Mouse (Mus musculus) lung, postnatal 0 days (tissue): ENCODE measurements around the gene Gpr143. TPM values are rescaled to one million over a fixed set of nuclear protein-coding genes. Genes with fewer than 3 reads are reported as not detected.
A peak's percentile ranks its signal among the peaks of the same experiment; 100 is the strongest.
"Not testable (repeated sequence)": the region's sequence is repeated elsewhere in the genome, so short reads cannot be mapped to it uniquely, and the experiment has no call there.

Source experiments
- ATAC-seq: fragments of 200-750 bp; cut with Nextera tagmentation; 2 replicates; pipeline ENCODE4 v1.8.0; 2017; ENCODE audit warnings: moderate library complexity
- DNase-seq: peaks from one replicate; pipeline ENCODE4 v3.0.0-alpha.2; 2016; ENCODE audit warnings: low spot score
- H3K27ac ChIP-seq: fragments of 300-500 bp; sonication (generic); 2 replicates; pipeline ENCODE4 v1.5.1; 2014; ENCODE audit warnings: antibody characterized with exemption, mild to moderate bottlenecking, low read length, mixed read lengths
- H3K27me3 ChIP-seq: fragments of 300-500 bp; sonication (generic); replicated peaks from 2 replicates; pipeline ENCODE4 v1.6.1; 2014; ENCODE audit warnings: low read length, mixed read lengths; ENCODE audit not compliant: insufficient read depth
- H3K36me3 ChIP-seq: fragments of 300-500 bp; sonication (generic); 2 replicates; pipeline ENCODE4 v1.6.1; 2014; ENCODE audit warnings: low read length, mixed read lengths; ENCODE audit not compliant: insufficient read depth
- H3K4me1 ChIP-seq: fragments of 300-500 bp; sonication (generic); 2 replicates; pipeline ENCODE4 v1.6.1; 2014; ENCODE audit warnings: antibody characterized with exemption, low read depth, low read length, mixed read lengths; ENCODE audit not compliant: insufficient read depth
- H3K4me2 ChIP-seq: fragments of 300-500 bp; sonication (generic); replicated peaks from 2 replicates; pipeline ENCODE4 v1.6.1; 2014; ENCODE audit warnings: low read depth, mild to moderate bottlenecking, low read length, moderate library complexity, mixed read lengths
- H3K4me3 ChIP-seq: fragments of 300-500 bp; sonication (generic); 2 replicates; pipeline ENCODE4 v1.5.1; 2014; ENCODE audit warnings: low read depth, low read length
- H3K9ac ChIP-seq: fragments of 300-500 bp; sonication (generic); replicated peaks from 2 replicates; pipeline ENCODE4 v1.6.1; 2014; ENCODE audit warnings: low read depth, mild to moderate bottlenecking
- H3K9me3 ChIP-seq: fragments of 300-500 bp; sonication (generic); 2 replicates; pipeline ENCODE4 v1.6.1; 2016; ENCODE audit warnings: low read length, mixed read lengths
- CTCF ChIP-seq: IDR thresholded peaks from 2 replicates; pipeline ENCODE4 v1.5.1; 2016; ENCODE audit warnings: antibody characterized with exemption, mild to moderate bottlenecking
- EP300 ChIP-seq: IDR thresholded peaks from 2 replicates; pipeline ENCODE4 v1.6.1; 2016; ENCODE audit warnings: antibody characterized with exemption, mild to moderate bottlenecking, control low read depth
- WGBS: fragments of 180-500 bp; shearing (Covaris S2); extraction: QIAGEN DNeasy Blood & Tissue Kit; methylation state at CpG from one replicate; pipeline ENCODE4 v1.1.7; 2014; 5-methylcytosine and 5-hydroxymethylcytosine counted together
- polyA plus RNA-seq: library from polyadenylated mRNA; unstranded; fragments of >200 nt; fragmentation: Nextera tagmentation; extraction: Ambion mirVana; gene quantifications from 2 replicates; pipeline ENCODE4 v1.2.1, GENCODE M21; 2015

Gpr143 gene
- polyA plus RNA-seq, 1 experiment from 2014 or later = 0.12 TPM

DNA sequence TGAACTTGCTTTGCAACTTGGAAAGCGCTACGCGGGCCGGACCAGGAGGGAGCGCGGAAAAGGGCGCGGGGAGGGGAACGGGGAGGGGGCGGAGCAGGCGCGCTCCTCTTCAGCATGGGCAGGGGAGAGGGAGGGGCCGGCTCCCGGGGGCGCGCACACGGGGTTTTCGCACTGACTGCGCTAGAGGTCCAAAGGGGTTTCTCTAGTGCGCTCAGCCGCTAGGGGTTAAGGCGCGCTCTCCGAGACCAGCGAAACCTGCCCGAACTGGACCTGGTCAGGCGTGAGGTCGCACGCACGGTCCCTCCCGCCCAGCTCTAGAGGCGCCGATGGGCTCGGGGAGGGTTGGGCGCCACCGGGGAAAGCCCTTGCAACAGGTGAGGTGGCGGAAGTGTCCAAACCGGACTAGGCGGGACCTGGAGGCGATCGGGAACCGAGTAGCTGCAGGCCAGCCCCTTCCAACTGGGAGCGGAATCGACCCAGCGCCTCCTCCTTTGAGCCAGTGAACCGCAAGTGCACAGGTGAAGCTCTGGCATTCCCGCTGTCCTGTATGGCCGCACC is 12.0 kb upstream of the Gpr143 start:
- peak; percentile 81 for DNase-seq
- ATAC-seq = peak; percentile 91
- TF ChIP-seq EP300 (no peak), CTCF (peak; percentile 40)
- Histone ChIP-seq H3K4me3 (peak overlapping the region; percentile 61), H3K4me2 (peak overlapping the region; percentile 54), H3K4me1 (no peaks in the 10 kb centered on the region), H3K9me3 (no peaks in the 10 kb centered on the region), H3K36me3 (no peaks in the 10 kb centered on the region), H3K9ac (peak overlapping the region; percentile 64), H3K27me3 (no peaks in the 10 kb centered on the region), H3K27ac (peak overlapping the region; percentile 86)
- 10% methylated on average over 30 of the region's 48 CpGs for WGBS

DNA sequence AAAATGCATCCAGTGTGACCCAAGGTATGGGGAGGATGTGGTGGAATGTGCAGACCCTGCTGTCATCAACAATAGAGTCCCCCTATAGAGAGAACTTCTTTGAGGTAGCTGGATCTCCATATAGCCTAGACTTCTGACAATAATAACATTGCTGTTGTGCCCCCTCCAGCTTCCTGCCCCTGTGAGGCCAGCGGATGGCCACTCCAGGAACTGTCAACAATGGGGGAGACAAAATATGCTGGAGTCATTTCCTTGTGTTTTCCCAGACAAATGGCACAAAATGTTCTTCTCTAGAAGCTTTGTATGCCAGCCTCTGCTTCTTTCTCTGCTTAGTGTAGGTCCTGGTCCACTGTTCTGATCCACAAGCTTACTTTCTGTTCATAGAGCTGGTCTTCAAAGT is 6.4 kb downstream of the Gpr143 start:
- DNase-seq (peak; percentile 7), ATAC-seq (peak; percentile 52)
- Histone ChIP-seq H3K9me3 (no peaks in the 10 kb centered on the region), H3K27ac (0 out of 2 replicates have a peak overlapping the region, but pooled peaks have one; percentile 43), H3K36me3 (no peaks in the 10 kb centered on the region), H3K4me1 (no peaks in the 10 kb centered on the region), H3K4me2 (no peak overlapping the region), H3K27me3 (no peaks in the 10 kb centered on the region), H3K9ac (no peak overlapping the region), H3K4me3 (no peak overlapping the region)
- 47% methylated on average over 1 of the region's 1 CpGs for WGBS
- TF ChIP-seq EP300 (peak; percentile 57), CTCF (no peak)

DNA sequence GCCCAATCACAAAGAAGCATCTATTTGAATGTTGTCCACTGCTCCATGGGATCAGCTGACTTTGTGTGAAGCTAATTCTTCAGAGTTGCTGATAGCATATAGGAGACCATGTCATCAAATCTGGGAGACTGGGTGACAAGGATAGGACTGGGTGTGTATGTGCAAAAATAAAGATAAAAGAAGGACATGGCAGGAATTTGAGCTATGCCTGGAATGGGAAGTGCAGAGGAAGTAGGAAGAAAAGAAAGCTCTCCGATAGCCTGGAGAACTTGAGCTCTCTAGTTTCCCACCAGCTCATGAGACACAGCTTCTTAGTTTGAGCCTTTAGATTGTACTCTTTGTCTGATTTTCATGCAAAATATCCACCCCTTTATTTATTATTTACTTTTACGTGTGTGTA is 6.9 kb downstream of the Gpr143 start:
- Histone ChIP-seq H3K27ac (peak overlapping the region; percentile 43; the same call in 1 of the 2 replicates), H3K4me3 (no peak overlapping the region), H3K9ac (no peak overlapping the region), H3K4me2 (no peak overlapping the region), H3K36me3 (no peaks in the 10 kb centered on the region), H3K27me3 (no peaks in the 10 kb centered on the region), H3K4me1 (no peaks in the 10 kb centered on the region), H3K9me3 (no peaks in the 10 kb centered on the region)
- DNase-seq (no peak), ATAC-seq (no peak)
- WGBS = 51% methylated on average over 2 of the region's 2 CpGs
- TF ChIP-seq CTCF (no peak), EP300 (no peak)

GRCm38 (mm10) chrX:152805317-152805716 is 23.6 kb downstream of the Gpr143 start:
- ATAC-seq = no peak
- no peak for TF ChIP-seq EP300
- Histone ChIP-seq H3K9me3 (no peaks in the 10 kb centered on the region), H3K4me2 (no peak overlapping the region), H3K27ac (no peak overlapping the region), H3K4me3 (no peak overlapping the region), H3K36me3 (no peaks in the 10 kb centered on the region), H3K4me1 (no peaks in the 10 kb centered on the region), H3K9ac (no peak overlapping the region), H3K27me3 (no peaks in the 10 kb centered on the region)
- DNase-seq = no peak

- Histone ChIP-seq H3K9me3 (no peaks in the 10 kb centered on the region), H3K27me3 (no peaks in the 10 kb centered on the region), H3K4me2 (no peak overlapping the region), H3K36me3 (no peaks in the 10 kb centered on the region), H3K4me1 (no peaks in the 10 kb centered on the region), H3K9ac (no peak overlapping the region), H3K27ac (no peak overlapping the region), H3K4me3 (no peak overlapping the region)
- WGBS = 46% methylated on average over 3 of the region's 3 CpGs
- no peak for TF ChIP-seq CTCF
- TF ChIP-seq EP300 = no peak
- DNase-seq (no peak), ATAC-seq (no peak)
Measured at GRCm38 (mm10) chrX:152813339-152813738, 31.6 kb downstream of the Gpr143 start.

DNA sequence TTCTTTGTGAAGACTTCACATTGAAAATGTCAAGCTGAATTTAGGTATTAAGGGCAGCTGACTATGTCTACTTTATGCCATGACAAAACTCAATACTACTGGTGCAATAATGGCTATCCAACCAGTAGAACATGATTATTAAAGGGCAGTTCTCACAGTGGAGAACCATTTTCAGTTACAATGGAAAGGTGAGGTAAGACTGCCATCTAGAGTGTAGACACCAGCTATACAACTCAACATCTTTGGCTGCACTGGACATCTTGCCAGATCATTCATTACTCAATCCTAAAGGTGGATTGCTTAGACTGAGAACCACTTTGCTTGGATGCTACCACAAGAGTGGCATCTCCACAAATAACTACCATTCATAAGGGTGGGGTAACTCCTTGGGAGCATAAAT is 37.3 kb downstream of the Gpr143 start:
- H3K4me2 ChIP-seq = no peak overlapping the region
- DNase-seq (peak; percentile 49), ATAC-seq (peak; percentile 32; the same call in 1 of the 2 replicates)
- no peaks in the 10 kb centered on the region for H3K4me1 ChIP-seq
- no peak overlapping the region for H3K4me3 ChIP-seq
- TF ChIP-seq EP300 = no peak
- peak; percentile 72 for TF ChIP-seq CTCF
- no peak overlapping the region for H3K27ac ChIP-seq
- no peaks in the 10 kb centered on the region for H3K27me3 ChIP-seq
- no peak overlapping the region for H3K9ac ChIP-seq
- H3K36me3 ChIP-seq = no peaks in the 10 kb centered on the region
- H3K9me3 ChIP-seq = no peaks in the 10 kb centered on the region

DNA sequence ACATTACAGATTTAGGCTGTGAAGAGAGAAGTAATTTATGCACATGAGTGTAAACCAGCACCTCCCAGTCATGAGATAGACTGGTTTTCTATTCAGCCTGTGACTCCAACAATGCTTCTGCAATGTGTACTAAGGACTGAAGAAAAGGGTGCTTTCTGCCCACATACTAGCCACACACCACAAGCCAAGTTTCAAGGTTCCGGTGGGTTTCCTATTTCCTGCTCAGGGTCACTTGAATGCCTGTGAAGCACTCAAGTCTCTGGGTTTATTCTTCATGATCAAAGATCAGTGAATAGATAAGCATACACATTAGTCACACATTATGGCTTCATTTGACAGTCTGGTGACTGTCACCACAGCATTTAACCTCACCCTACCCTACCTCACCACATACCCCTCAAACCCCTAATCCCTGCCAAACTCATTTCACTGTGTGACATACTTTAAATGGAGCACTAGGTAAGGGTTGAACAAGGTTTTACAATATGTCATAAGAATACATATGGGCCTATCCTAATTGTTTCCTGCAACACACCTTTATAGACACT is 49.4 kb downstream of the Gpr143 start:
- WGBS = no CpG with 5 or more reads among the region's 1 CpGs
- not testable (repeated sequence) for H3K27ac ChIP-seq, H3K4me3 ChIP-seq, H3K9ac ChIP-seq, ATAC-seq, H3K27me3 ChIP-seq, H3K4me2 ChIP-seq, H3K4me1 ChIP-seq, H3K36me3 ChIP-seq, DNase-seq, H3K9me3 ChIP-seq
